11 mouse cellular contexts compared by ENCODE assay signal in genomic region chr11:75566276-75567196, GRCm38 (mm10). TPM values are rescaled to one million over a fixed set of nuclear protein-coding genes. Genes with fewer than 3 reads are reported as not detected.
A peak's percentile ranks its signal among the peaks of the same experiment; 100 is the strongest.
DNase-seq lines count a peak whose midpoint lies in the region; ATAC-seq and TF ChIP-seq lines count a peak whose summit lies in the region.
"Had no signal": no experiment of that assay in that cellular context is flagged by ENCODE, and none has a peak within 500 bp of the region (broad histone marks: within the 10 kb centered on the region; RNA-seq: fewer than 3 reads in every experiment).

No protein-coding gene starts in this region.

- peak overlapping the region; percentile 25 for H3K27ac ChIP-seq in left cerebral cortex, adult 2 months
- no peak overlapping the region for H3K27ac ChIP-seq in heart, postnatal 0 days (ENCODE audit: low read depth)
- no peak overlapping the region for H3K27ac ChIP-seq in hindbrain, embryonic 13.5 days
- H3K27ac ChIP-seq in hindbrain, embryonic 11.5 days (ENCODE audit: low read depth, low read length), result no peak overlapping the region
- H3K27ac ChIP-seq: embryonic facial prominence, embryonic 15.5 days had no signal

- no peaks in the 10 kb centered on the region for H3K9me3 ChIP-seq in heart, postnatal 0 days (replicated peaks; ENCODE audit: control insufficient read depth, low read length)
- no peaks in the 10 kb centered on the region for H3K9me3 ChIP-seq in hindbrain, embryonic 13.5 days
- no peaks in the 10 kb centered on the region for H3K9me3 ChIP-seq in hindbrain, embryonic 11.5 days (ENCODE audit: control insufficient read depth, low read length)
- H3K9me3 ChIP-seq: embryonic facial prominence, embryonic 15.5 days had no signal

- peaks cover 6% of the 10 kb centered on the region; the same call in 1 of the 2 replicates for H3K27me3 ChIP-seq in heart, postnatal 0 days (ENCODE audit: control insufficient read depth, insufficient read depth, low read length)
- H3K27me3 ChIP-seq in hindbrain, embryonic 13.5 days, result no peaks in the 10 kb centered on the region
- H3K27me3 ChIP-seq in hindbrain, embryonic 11.5 days (ENCODE audit: control insufficient read depth, insufficient read depth, low read length), result no peaks in the 10 kb centered on the region
- H3K27me3 ChIP-seq: embryonic facial prominence, embryonic 15.5 days had no signal

- TF ChIP-seq EP300 in heart, postnatal 0 days (IDR thresholded peaks at IDR 0.05; ENCODE audit: low read depth), result no peak

- no peak for TF ChIP-seq CTCF in left cerebral cortex, adult 2 months (IDR thresholded peaks at IDR 0.05)
- no peak for TF ChIP-seq CTCF in heart, postnatal 0 days (IDR thresholded peaks at IDR 0.05; ENCODE audit: low read depth)

- 52% methylated on average over 13 of the region's 13 CpGs for WGBS in heart, postnatal 0 days
- WGBS in hindbrain, embryonic 13.5 days, result 81% methylated on average over 13 of the region's 13 CpGs
- WGBS in hindbrain, embryonic 11.5 days, result 78% methylated on average over 13 of the region's 13 CpGs

- ATAC-seq in heart, postnatal 0 days (ENCODE audit: insufficient read depth, low read depth), result peak; percentile 45
- ATAC-seq in monocyte, adult 5-6 weeks (replicated peaks; ENCODE audit: insufficient number of reproducible peaks, low FRiP score, low TSS enrichment, poor library complexity, severe bottlenecking), result peak; percentile 52
- ATAC-seq in hindbrain, embryonic 13.5 days (ENCODE audit: low FRiP score), result no peak
- ATAC-seq in hindbrain, embryonic 11.5 days (ENCODE audit: low FRiP score), result no peak

- no peak overlapping the region for H3K4me2 ChIP-seq in heart, postnatal 0 days (ENCODE audit: low read depth, low read length)
- no peak overlapping the region for H3K4me2 ChIP-seq in hindbrain, embryonic 13.5 days
- no peak overlapping the region for H3K4me2 ChIP-seq in hindbrain, embryonic 11.5 days (replicated peaks; ENCODE audit: low read depth, low read length)
- H3K4me2 ChIP-seq: embryonic facial prominence, embryonic 15.5 days; lung, embryonic 14.5 days had no signal

- intact Hi-C loops in left cerebral cortex, adult 2 months (cut with DNase I), result no loop called here
- intact Hi-C loops in left cerebral cortex, postnatal 25 days (cut with DNase I), result no loop called here

- no peak overlapping the region for H3K4me3 ChIP-seq in left cerebral cortex, adult 2 months
- H3K4me3 ChIP-seq in heart, postnatal 0 days (ENCODE audit: low read depth, low read length), result no peak overlapping the region
- H3K4me3 ChIP-seq in hindbrain, embryonic 13.5 days, result no peak overlapping the region
- no peak overlapping the region for H3K4me3 ChIP-seq in hindbrain, embryonic 11.5 days (ENCODE audit: low read depth, low read length)
- H3K4me3 ChIP-seq: embryonic facial prominence, embryonic 15.5 days had no signal

- no peak overlapping the region for H3K9ac ChIP-seq in heart, postnatal 0 days (replicated peaks; ENCODE audit: low read depth, low read length)
- no peak overlapping the region; the same call in 1 of the 2 replicates for H3K9ac ChIP-seq in hindbrain, embryonic 13.5 days
- H3K9ac ChIP-seq in hindbrain, embryonic 11.5 days (ENCODE audit: low read depth, low read length), result no peak overlapping the region
- H3K9ac ChIP-seq: embryonic facial prominence, embryonic 15.5 days; lung, embryonic 14.5 days had no signal

- no peak for DNase-seq in left cerebral cortex, adult 2 months (ENCODE audit: extremely low spot score in 1 of 2, low spot score in 2 of 2)
- no peak for DNase-seq in left cerebral cortex, postnatal 25 days (ENCODE audit: low spot score in 2 of 2)
- DNase-seq in cerebellum, adult 9-11 months, result peak; percentile 74
- peak; percentile 72 for DNase-seq in heart, postnatal 0 days (ENCODE audit: low spot score)
- no peak for DNase-seq in hindbrain, embryonic 11.5 days (ENCODE audit: low spot score)
- DNase-seq in ovary, adult 18-20 months (ENCODE audit: low spot score), result no peak
- DNase-seq: thymus, postnatal 36 days had no signal

- H3K4me1 ChIP-seq in heart, postnatal 0 days (ENCODE audit: control insufficient read depth, insufficient read depth), result peaks cover 21% of the 10 kb centered on the region
- peaks cover 9% of the 10 kb centered on the region for H3K4me1 ChIP-seq in hindbrain, embryonic 13.5 days (replicated peaks)
- H3K4me1 ChIP-seq in hindbrain, embryonic 11.5 days (replicated peaks; ENCODE audit: control insufficient read depth, insufficient read depth, low read length), result no peaks in the 10 kb centered on the region

- H3K36me3 ChIP-seq in heart, postnatal 0 days (replicated peaks; ENCODE audit: control insufficient read depth, insufficient read depth, low read length), result no peaks in the 10 kb centered on the region
- peaks cover 92% of the 10 kb centered on the region for H3K36me3 ChIP-seq in hindbrain, embryonic 13.5 days
- H3K36me3 ChIP-seq in hindbrain, embryonic 11.5 days (ENCODE audit: control insufficient read depth, insufficient read depth, low read length), result no peaks in the 10 kb centered on the region
- H3K36me3 ChIP-seq: embryonic facial prominence, embryonic 15.5 days had no signal

RNA-seq across cellular contexts. Expression of gene Pitpna, which starts 21.4 kb away (rescaled TPM):
- total RNA-seq in left cerebral cortex, adult 2 months (2021), result 100 to 1,000 TPM; 329 to 332 TPM
- total RNA-seq in left cerebral cortex, postnatal 25 days (2021), result 100 to 1,000 TPM; 330 to 346 TPM
- 58.4 and 59.6 TPM in 2 replicates for total RNA-seq in heart, postnatal 0 days (2014; rRNA removed; ENCODE audit: low replicate concordance)
- 74.0 and 76.8 TPM in 2 replicates for polyA plus RNA-seq in heart, postnatal 0 days (2015; fragmentation: Nextera tagmentation; extraction: Ambion mirVana)
- 113 to 174 TPM (median 147 TPM) in 3 replicates for total RNA-seq in monocyte, adult 5-6 weeks (2017)
- polyA plus RNA-seq in hindbrain, embryonic 13.5 days (2015; fragmentation: Nextera tagmentation; extraction: Ambion mirVana), result 94.8 and 101 TPM in 2 replicates
- 96.2 and 99.5 TPM in 2 replicates for polyA plus RNA-seq in hindbrain, embryonic 11.5 days (2014; fragmentation: Nextera tagmentation; extraction: Ambion mirVana)

RNA-seq across cellular contexts. Expression of gene Slc43a2, which starts 35.0 kb away (rescaled TPM):
- total RNA-seq in left cerebral cortex, adult 2 months (2021), result 10 to 100 TPM; 56.7 to 57.0 TPM
- total RNA-seq in left cerebral cortex, postnatal 25 days (2021), result 10 to 100 TPM; 50.3 to 59.4 TPM
- 3.6 and 6.0 TPM in 2 replicates for total RNA-seq in heart, postnatal 0 days (2014; rRNA removed; ENCODE audit: low replicate concordance)
- 4.5 and 4.8 TPM in 2 replicates for polyA plus RNA-seq in heart, postnatal 0 days (2015; fragmentation: Nextera tagmentation; extraction: Ambion mirVana)
- 33.3 to 44.2 TPM (median 36.6 TPM) in 3 replicates for total RNA-seq in monocyte, adult 5-6 weeks (2017)
- polyA plus RNA-seq in hindbrain, embryonic 13.5 days (2015; fragmentation: Nextera tagmentation; extraction: Ambion mirVana), result 19.7 and 21.0 TPM in 2 replicates
- polyA plus RNA-seq in hindbrain, embryonic 11.5 days (2014; fragmentation: Nextera tagmentation; extraction: Ambion mirVana), result 5.5 and 5.9 TPM in 2 replicates

RNA-seq across cellular contexts. Expression of gene Scarf1, which starts 53.2 kb away (rescaled TPM):
- 1 to 10 TPM; 1.3 to 1.6 TPM for total RNA-seq in left cerebral cortex, adult 2 months (2021)
- 1 to 10 TPM; 1.7 to 2.1 TPM for total RNA-seq in left cerebral cortex, postnatal 25 days (2021)
- 20.2 and 21.6 TPM in 2 replicates for total RNA-seq in heart, postnatal 0 days (2014; rRNA removed; ENCODE audit: low replicate concordance)
- polyA plus RNA-seq in heart, postnatal 0 days (2015; fragmentation: Nextera tagmentation; extraction: Ambion mirVana), result 9.6 and 10.0 TPM in 2 replicates
- total RNA-seq in monocyte, adult 5-6 weeks (2017), result 1.6 TPM in 2 of 3 replicates, not detected in the other
- polyA plus RNA-seq in hindbrain, embryonic 13.5 days (2015; fragmentation: Nextera tagmentation; extraction: Ambion mirVana), result 4.6 and 4.8 TPM in 2 replicates
- polyA plus RNA-seq in hindbrain, embryonic 11.5 days (2014; fragmentation: Nextera tagmentation; extraction: Ambion mirVana), result 3.4 and 4.0 TPM in 2 replicates

RNA-seq across cellular contexts. Expression of gene Rilp, which starts 56.6 kb away (rescaled TPM):
- 1 to 10 TPM in 1 of 2 experiments, under 1 TPM in 1; 0.91 to 1.4 TPM for total RNA-seq in left cerebral cortex, adult 2 months (2021)
- 1 to 10 TPM; 2.0 to 2.7 TPM for total RNA-seq in left cerebral cortex, postnatal 25 days (2021)
- total RNA-seq in heart, postnatal 0 days (2014; rRNA removed; ENCODE audit: low replicate concordance), result 41.5 and 50.8 TPM in 2 replicates
- 27.1 and 30.2 TPM in 2 replicates for polyA plus RNA-seq in heart, postnatal 0 days (2015; fragmentation: Nextera tagmentation; extraction: Ambion mirVana)
- 3.7 to 7.0 TPM (median 4.9 TPM) in 3 replicates for total RNA-seq in monocyte, adult 5-6 weeks (2017)
- 1.4 and 1.5 TPM in 2 replicates for polyA plus RNA-seq in hindbrain, embryonic 13.5 days (2015; fragmentation: Nextera tagmentation; extraction: Ambion mirVana)
- 0.63 and 0.66 TPM in 2 replicates for polyA plus RNA-seq in hindbrain, embryonic 11.5 days (2014; fragmentation: Nextera tagmentation; extraction: Ambion mirVana)

Comparison
In these comparisons a context has a peak if more than half of its experiments do, and no peak if none do; other contexts are left out.
1. DNase-seq: peak in cerebellum, adult 9-11 months (single experiment) and heart, postnatal 0 days (single experiment); none in left cerebral cortex, adult 2 months (0 of 2), left cerebral cortex, postnatal 25 days (0 of 2), hindbrain, embryonic 11.5 days (single experiment) and ovary, adult 18-20 months (single experiment).
2. ATAC-seq: peak in heart, postnatal 0 days (single experiment) and monocyte, adult 5-6 weeks (single experiment); none in hindbrain, embryonic 13.5 days (single experiment) and hindbrain, embryonic 11.5 days (single experiment).